Mouse (Mus musculus) lung, postnatal 25 days (tissue): ENCODE data around the gene Slc22a23.
"Not testable (repeated sequence)": the region's sequence is repeated elsewhere in the genome, so short reads cannot be mapped to it uniquely, and the experiment has no call there.

Experiments
- DNase-seq: peaks from one replicate; pipeline ENCODE4 v3.0.0; 2022; ENCODE audit warnings: low spot score

The Slc22a23 gene

DNA sequence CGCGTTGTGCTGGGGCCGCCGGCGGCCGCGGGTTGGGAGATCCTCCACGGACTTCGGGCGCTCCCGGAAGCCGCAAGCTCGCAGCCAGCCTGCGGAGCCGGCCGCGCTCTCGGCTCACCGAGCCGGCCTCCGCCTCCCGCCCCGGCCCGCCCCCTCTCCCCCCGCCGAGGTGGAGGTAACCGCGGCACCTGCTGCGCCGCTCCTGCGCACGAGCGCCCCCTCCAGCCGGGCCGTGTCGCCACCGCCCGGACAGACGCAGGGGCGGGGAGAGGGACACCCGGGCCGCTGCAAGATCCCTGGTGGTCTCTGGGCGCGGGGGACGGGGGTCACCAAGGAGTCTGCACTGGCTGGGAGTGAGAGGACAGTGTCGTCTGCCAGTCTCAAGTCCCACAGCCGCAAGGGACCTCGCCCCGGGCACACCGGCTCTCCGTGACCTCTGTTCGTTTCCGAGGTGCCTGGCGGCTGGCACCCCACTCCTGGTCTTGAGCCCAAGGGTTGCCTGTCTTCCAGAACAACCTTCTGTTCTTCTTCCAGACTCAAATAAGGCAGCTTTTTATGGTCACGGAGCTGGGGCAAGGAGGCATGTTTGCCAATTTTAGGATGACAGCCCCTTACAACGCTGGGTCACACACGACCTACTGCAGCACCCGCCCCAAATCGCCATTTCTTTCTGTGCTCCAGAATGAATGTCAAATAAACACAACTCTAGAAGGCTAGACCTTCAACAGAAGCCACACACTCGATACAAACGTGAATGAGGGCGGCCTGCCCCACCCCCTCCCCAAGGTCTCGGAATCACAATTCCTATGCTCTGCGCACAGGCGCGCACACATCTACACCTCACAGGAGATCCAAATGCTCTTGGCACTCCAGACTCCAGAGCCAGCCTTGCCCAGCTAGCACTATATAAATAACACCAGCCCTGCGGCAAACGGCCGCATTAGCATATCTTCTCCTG is at the start of gene Slc22a23:
Gene Slc22a23 (minus strand): TSS at position 55 of the 958 bp plus-strand sequence.
- DNase-seq: peak; percentile 74

DNA sequence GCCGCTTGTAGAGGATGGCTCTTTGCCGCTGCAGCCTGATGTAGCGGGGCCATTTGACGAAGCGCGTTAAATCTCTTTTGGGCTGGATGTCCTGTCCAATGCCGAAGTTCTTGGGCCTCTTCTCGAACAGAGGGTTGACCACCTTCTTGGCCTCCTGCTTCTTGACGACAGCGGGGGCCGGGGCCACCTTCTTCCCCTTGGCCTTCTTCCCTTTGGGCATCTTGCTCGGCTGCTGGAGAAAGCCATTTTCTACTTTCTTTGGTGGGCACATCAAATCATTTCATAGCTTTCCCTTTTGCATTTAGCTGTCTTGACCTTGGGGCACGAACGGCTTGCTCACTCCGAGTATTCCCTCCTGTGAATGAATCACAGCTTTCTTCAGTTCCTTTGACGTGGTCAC is 49.3 kb upstream of the Slc22a23 start:
- not testable (repeated sequence) for DNase-seq

DNA sequence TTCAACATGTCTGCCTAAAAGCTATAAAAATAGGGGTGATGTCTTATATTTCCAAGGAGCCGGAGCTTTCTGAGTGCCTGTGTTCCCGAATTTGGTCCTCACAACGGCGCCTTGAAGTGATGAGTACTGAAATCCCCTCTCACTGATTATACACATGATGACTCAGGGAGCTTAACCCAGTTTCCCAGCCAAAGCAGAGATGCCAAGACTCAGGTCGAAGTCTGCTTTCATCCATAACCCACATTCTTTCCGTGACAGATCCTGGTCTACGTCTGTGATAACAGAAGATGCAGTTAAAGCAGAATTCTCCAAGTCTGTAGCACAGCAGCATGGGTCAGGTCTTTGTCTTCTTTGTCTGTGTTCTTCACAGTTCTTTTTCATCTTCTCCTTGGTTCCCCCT is 47.4 kb upstream of the Slc22a23 start:
- no peak for DNase-seq

- DNase-seq: no peak
Observed at GRCm38 (mm10) chr13:34388219-34388618, 43.2 kb upstream of the Slc22a23 start.

DNA sequence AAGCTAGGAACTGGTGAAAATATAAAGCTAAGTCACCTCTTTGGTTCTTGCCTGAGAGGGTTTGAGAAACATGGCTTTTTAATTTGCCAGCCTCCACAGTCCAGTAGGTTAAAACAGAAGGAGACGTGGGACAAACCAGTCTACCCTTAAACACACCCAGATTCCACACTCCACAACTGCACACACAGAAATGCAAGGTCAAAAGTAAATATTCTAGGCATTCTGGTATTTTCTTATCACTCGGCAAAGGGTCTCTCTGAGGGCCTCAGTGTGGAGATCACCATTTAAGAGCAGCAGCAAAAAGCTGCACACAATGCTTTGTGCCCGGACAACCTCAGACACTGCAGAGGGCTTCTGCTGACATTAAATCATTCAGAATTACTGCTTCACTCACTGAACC is 38.4 kb upstream of the Slc22a23 start:
- DNase-seq: peak; percentile 14

DNA sequence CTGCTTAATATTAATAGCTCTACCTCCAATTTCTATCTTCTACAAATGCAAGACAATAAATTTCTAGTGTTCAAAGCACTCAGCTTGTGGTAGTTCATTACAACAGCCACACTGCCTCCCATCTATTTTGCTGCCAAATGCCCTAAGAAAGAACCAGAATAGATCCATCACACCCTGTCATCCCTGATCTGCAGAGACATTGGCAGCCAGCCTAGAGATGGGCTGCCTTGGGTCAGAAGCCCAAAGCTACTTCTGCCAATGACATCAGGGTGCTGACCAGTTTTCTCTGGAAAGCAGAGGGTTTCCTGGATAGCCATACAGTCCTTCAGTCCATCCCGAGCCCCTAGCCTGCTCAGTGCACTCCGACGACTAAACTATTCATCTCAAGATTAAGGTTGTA is 33.9 kb upstream of the Slc22a23 start:
- no peak for DNase-seq

GRCm38 (mm10) chr13:34375145-34375544 is 30.2 kb upstream of the Slc22a23 start:
- DNase-seq: no peak

- DNase-seq: no peak
Observed at GRCm38 (mm10) chr13:34372870-34373478, 28.0 kb upstream of the Slc22a23 start.

GRCm38 (mm10) chr13:34371951-34372869 is 27.2 kb upstream of the Slc22a23 start:
- no peak for DNase-seq

DNA sequence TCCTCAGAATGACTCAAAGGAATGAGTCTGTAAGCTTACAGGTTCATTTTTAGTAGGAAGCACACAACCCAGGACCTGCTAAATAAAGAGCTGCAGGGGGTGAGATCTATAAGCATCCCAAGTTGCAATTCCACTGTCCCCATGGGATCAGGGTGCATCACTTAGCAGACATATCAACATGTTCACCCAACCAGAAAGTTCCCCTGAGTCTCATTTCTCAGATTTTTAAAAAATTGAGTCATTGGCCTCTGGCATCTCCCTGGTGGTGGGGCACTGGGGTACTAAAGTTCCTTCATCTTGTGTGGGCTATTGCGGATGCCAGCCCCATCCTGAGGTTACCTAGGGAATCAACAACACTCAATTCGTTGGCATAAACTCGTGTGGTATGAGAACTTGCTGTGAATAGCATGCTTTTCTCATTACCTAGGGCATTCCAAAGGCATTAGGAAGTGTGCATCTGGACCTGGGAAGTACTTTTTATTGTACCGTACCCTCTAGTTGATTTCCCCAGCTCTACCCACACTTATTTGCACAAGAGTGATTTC is 25.4 kb upstream of the Slc22a23 start:
- DNase-seq: no peak

GRCm38 (mm10) chr13:34365226-34365625 is 20.2 kb upstream of the Slc22a23 start:
- DNase-seq: no peak

DNA sequence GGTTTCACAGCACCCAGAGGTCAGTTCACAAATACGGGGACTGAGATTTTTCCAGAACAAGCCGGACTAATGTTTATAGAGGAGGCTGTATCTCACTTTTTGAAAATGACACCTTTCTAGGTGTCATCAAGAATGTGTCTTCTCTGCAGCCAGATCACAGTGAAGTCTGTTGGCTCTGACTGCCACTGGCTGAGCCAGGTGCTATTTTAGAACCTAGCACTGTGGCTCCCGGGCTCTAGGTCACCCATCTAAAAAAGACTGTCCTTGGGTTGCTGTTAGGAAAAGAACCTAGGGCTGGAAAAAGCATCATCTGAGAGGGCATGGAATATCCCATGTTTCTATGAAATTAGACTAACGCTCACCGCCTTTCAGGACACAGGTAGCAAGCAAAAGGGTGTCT is 10.7 kb upstream of the Slc22a23 start:
- DNase-seq: no peak

- DNase-seq: no peak
Observed at GRCm38 (mm10) chr13:34354830-34355624, 10.0 kb upstream of the Slc22a23 start.

GRCm38 (mm10) chr13:34353241-34353640 is 8.3 kb upstream of the Slc22a23 start:
- no peak for DNase-seq

DNA sequence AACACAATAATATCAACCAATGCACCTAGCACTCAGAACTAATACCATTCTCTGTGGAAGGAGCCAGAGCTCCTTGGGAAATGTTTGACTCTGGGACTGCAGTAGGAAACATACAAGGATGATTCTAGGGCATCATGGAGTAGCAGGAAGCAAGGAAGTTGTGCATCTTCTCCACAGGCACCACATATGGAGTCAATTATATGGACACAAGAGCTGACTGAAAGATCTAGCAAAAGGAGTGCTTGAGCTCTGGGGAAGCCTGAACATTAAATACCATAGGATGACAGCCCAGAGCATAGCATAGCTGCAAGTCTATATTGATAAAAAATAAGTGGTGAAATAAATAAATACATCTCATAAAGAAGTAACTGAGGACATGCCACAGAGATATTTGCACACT is 6.5 kb upstream of the Slc22a23 start:
- DNase-seq: no peak

DNA sequence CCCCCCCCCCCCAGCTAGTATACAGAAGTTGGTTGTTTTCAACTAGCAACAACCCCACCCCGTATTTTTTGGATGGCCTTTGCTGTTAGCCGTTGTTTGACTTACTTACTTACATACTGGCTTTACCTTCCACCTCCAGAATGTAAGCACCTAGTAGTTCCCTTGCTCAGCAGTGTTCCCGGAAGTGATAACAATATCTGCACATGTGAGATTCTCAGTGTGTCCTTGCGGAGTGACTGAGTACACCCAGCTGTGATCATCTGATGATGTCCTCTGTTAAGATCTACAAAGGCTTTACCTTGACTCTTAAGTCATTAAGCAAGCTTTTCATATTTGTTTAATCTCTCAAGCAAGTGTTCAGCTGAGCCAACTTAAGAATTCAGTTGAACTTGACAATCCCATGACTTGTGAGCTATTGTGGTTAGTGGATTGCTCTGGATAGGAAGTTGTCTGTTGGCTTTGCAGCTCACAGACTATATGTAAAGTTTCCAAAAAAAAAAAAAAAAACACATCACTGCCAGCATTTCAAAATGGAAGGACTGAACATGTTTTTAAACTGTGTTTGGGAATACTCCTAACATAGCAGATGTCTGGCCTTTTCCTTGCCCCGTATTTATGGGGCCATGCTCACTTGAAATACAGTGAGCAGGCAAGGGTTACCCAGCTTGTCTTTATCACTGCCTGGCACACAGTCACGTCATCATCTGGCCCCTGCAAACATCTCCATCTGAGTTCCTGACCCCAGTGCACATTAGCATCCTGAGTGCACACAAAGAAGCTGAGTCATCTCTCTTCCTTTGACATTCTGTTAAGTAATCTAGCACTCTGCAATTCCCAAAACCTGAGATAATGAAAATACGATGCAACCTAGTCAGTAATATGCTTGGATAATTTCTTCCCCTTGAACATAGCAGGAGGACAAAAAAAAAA is 3.2 kb upstream of the Slc22a23 start:
- no peak for DNase-seq

DNA sequence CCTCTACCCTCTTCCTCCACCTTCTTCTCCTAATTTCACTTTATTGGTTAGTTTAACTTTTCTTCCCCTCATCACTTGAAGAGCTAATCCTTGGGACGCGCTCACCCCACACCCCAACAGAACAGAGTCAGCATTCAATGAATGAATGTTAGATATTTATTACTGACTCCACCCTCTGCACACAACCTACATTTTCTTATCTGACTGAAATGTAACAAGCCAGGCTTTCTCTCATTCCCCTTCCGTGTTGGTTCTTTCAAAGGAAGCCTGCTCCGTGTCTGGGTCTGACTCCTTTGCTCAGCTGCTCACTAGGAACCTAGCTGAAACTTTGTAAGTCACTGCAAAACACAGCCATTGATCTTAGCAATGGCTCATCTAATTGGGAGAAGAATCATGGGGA is 1.8 kb upstream of the Slc22a23 start:
- no peak for DNase-seq

- no peak for DNase-seq
Observed at GRCm38 (mm10) chr13:34346238-34346637, 1.3 kb upstream of the Slc22a23 start.

DNA sequence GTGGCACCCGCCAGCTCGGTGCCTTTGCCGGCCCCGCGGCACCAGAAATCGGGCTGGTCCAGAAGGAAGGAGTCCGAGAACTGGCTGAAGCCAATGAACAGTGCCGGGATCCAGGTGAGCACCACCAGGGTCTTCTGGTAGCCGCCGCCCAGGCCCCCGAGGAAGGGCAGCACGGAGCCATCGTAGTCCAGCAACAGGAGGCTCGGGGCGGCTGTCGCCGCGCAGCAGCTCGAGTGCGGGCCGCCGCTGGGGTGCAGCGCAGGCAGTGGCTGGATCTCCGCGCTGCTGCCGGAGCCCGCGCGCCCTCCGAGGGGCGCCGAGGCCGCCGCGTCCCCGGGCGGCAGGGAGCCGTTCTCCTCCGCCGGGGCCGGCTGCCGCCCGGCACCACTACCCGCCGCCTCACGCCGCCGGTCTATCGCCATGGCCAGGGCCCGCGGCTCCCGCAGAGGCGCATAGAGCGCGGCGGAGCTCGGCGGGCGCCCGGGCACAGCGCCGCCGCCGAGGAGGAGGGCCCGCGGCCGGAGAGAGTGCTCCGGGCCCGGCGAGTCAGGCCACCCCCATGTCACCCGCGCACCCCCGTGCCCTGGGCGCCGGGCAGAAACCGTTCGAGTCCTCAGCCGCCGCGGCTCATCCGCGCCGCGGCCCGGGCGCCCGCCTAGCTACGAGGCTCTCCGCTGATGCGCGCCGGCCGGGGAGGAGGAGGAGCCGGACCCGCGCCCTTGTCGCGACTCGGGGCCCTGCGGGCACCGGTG is 430 bp downstream of the Slc22a23 start:
- DNase-seq: no peak
